Mouse (Mus musculus): ENCODE measurements around the gene Kcnn1. TPM values are rescaled to one million over a fixed set of nuclear protein-coding genes. Genes with fewer than 3 reads are reported as not detected.
A peak's percentile ranks its signal among the peaks of the same experiment; 100 is the strongest.

Gene Kcnn1
- polyA plus RNA-seq, 1 experiment: 3.2 TPM

DNA sequence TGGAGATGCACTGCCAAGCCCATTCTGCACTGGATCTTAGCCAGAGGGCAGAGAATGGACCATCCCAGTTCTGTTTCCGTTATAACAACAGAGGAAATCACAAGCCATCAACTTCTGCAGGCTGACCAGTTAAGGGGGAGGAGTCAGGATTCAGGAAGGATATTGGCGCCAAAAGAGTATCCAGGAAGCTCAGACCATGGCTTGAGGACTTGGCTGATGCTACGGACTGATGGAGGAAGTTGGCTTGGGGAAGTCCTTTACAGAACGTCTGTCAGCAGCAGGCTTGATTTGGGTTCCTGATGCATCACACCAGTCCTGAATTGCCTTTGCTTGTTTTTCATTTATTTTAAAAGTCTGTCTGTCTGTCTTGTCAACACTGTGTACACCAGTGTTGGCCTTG, 41.5 kb upstream of the Kcnn1 start:
- H3K79me3 ChIP-seq (ENCODE audit: low read depth): peaks cover 30% of the 10 kb centered on the region
- no peak overlapping the region for H3ac ChIP-seq (ENCODE audit: control insufficient read depth, insufficient read length, low read depth)
- no peaks in the 10 kb centered on the region for H3K36me3 ChIP-seq (ENCODE audit: control insufficient read depth, insufficient read depth)
- no peaks in the 10 kb centered on the region for H3K27me3 ChIP-seq (ENCODE audit: control insufficient read depth, insufficient read depth, insufficient read length)
- H3K4me3 ChIP-seq (ENCODE audit: insufficient read depth, poor library complexity, severe bottlenecking): no peak overlapping the region
- H3K79me2 ChIP-seq (ENCODE audit: control insufficient read depth, insufficient read depth): peaks cover 37% of the 10 kb centered on the region
- TF ChIP-seq FOSL1 (IDR thresholded peaks at IDR 0.05; ENCODE audit: insufficient read depth, low read length, poor library complexity, severe bottlenecking): no peak
- no peak for TF ChIP-seq USF1 (IDR thresholded peaks at IDR 0.05; ENCODE audit: low read depth)
- no peak for TF ChIP-seq MAX (IDR thresholded peaks at IDR 0.05)

DNA sequence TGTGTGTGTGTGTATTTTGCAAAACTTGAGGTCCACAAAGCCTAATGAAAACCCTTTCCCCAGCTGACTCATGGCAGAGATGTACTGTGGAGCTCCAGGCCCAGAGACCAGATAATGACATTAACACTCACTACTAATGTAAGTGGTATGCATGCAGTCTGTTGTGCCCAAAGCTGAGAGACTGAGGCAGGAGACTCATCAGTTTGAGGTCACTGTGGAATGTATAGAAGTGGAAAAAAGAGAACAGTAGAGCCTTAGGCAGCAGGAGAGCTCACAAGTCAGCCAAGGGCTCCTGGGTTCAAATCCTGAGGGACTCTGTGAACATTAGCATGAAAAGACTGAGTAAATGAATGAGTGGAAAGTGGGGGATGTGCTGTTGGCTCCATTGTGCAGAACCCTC, 40.5 kb upstream of the Kcnn1 start:
- Histone ChIP-seq H3K4me3 (ENCODE audit: insufficient read depth, poor library complexity, severe bottlenecking) (no peak overlapping the region), H3K36me3 (ENCODE audit: control insufficient read depth, insufficient read depth) (no peaks in the 10 kb centered on the region), H3K79me2 (ENCODE audit: control insufficient read depth, insufficient read depth) (peaks cover 28% of the 10 kb centered on the region), H3K27me3 (ENCODE audit: control insufficient read depth, insufficient read depth, insufficient read length) (no peaks in the 10 kb centered on the region), H3ac (ENCODE audit: control insufficient read depth, insufficient read length, low read depth) (no peak overlapping the region), H3K79me3 (ENCODE audit: low read depth) (peaks cover 21% of the 10 kb centered on the region)
- TF ChIP-seq FOSL1 (IDR thresholded peaks at IDR 0.05; ENCODE audit: insufficient read depth, low read length, poor library complexity, severe bottlenecking) (no peak), MYOD1 (IDR thresholded peaks at IDR 0.05; ENCODE audit: control insufficient read depth, insufficient read length, low read depth) (peak; percentile 14)

DNA sequence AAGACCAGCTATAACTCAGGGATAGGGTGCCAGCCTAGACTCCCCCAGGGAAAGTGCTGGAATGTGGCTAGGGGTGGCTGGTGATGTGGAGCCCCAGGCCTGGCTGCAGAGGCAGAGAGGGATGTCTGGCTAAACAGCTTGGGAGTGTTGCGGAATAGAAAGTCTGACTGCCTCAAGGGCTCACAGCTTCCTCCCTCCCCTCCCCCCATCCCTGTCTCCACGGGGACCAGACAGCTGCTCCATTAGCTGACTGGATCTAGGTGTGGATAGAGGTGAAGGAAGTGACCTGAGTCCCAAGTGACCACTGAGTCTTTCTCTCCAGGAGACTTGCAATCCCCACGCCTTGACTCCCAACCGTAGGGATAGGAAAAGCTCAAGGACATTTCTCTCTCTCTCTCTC, 40.1 kb upstream of the Kcnn1 start:
- no peaks in the 10 kb centered on the region for H3K27me3 ChIP-seq (ENCODE audit: control insufficient read depth, insufficient read depth, insufficient read length)
- peaks cover 23% of the 10 kb centered on the region for H3K79me2 ChIP-seq (ENCODE audit: control insufficient read depth, insufficient read depth)
- peak overlapping the region; percentile 42 for H3ac ChIP-seq (ENCODE audit: control insufficient read depth, insufficient read length, low read depth)
- TF ChIP-seq MYOD1 (IDR thresholded peaks at IDR 0.05; ENCODE audit: control insufficient read depth, insufficient read length, low read depth): peak; percentile 72
- TF ChIP-seq CEBPB (IDR thresholded peaks at IDR 0.05; ENCODE audit: low read depth): peak; percentile 60
- no peak for TF ChIP-seq CTCF (IDR thresholded peaks at IDR 0.05; ENCODE audit: control insufficient read depth, insufficient read depth, insufficient read length)
- no peak for TF ChIP-seq FOSL1 (IDR thresholded peaks at IDR 0.05; ENCODE audit: insufficient read depth, low read length, poor library complexity, severe bottlenecking)
- TF ChIP-seq MYOG (IDR thresholded peaks at IDR 0.05; ENCODE audit: control insufficient read depth, extremely low read depth, insufficient read length): no peak
- TF ChIP-seq MAX (IDR thresholded peaks at IDR 0.05): no peak
- no peak for TF ChIP-seq USF1 (IDR thresholded peaks at IDR 0.05; ENCODE audit: low read depth)
- no peaks in the 10 kb centered on the region for H3K36me3 ChIP-seq (ENCODE audit: control insufficient read depth, insufficient read depth)
- H3K79me3 ChIP-seq (ENCODE audit: low read depth): peaks cover 17% of the 10 kb centered on the region
- no peak overlapping the region for H3K4me3 ChIP-seq (ENCODE audit: insufficient read depth, poor library complexity, severe bottlenecking)

DNA sequence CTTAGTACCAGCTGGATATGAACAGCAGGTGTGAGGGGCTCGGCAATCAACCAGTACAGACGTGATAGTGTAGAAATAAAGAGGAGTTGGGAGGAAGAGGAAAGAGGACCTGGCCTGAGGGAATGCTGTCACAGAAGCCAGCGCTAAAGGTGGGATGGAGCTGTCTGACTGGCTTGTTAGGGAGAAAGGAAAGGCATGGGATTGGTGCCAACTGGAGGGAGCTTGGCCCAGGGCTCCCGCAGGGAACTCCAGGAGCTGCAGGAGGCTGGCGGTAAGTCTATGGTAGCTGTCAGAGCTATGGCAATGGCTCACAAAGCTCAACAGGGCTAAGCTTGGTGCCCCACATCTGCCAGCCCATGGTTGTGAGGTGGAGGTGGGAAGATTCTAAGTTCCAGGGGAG, 39.2 kb upstream of the Kcnn1 start:
- Histone ChIP-seq H3K4me3 (ENCODE audit: insufficient read depth, poor library complexity, severe bottlenecking) (no peak overlapping the region), H3K36me3 (ENCODE audit: control insufficient read depth, insufficient read depth) (no peaks in the 10 kb centered on the region), H3ac (ENCODE audit: control insufficient read depth, insufficient read length, low read depth) (no peak overlapping the region), H3K79me3 (ENCODE audit: low read depth) (peaks cover 8% of the 10 kb centered on the region), H3K27me3 (ENCODE audit: control insufficient read depth, insufficient read depth, insufficient read length) (no peaks in the 10 kb centered on the region), H3K79me2 (ENCODE audit: control insufficient read depth, insufficient read depth) (peaks cover 15% of the 10 kb centered on the region)
- no peak for TF ChIP-seq MYOD1 (IDR thresholded peaks at IDR 0.05; ENCODE audit: control insufficient read depth, insufficient read length, low read depth)
- no peak for TF ChIP-seq CEBPB (IDR thresholded peaks at IDR 0.05; ENCODE audit: low read depth)

DNA sequence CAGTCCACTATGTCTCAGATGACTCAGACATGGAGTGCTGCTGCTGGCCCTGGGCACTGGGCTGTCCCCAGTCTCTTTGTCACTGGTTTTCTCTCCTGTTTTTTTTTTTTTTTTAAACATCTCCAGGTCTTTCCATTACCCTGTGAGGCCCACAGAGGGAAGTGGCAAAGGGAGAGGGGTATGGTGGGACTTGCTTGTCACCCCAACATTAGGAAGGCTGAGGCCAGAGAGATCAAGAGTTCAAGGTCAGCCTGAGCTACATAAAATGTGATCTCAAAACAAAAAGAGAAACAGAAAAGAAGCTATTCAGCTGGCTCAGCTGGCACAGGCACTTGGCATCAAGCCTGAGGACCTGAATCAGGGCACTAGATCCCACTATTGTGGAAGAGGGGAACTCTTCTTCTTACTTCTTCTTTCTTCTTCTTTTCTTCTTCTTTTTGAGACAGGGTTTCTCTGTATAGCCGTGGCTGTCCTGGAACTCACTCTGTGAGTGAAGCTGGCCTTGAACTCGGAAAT, 37.9 kb upstream of the Kcnn1 start:
- H3K79me2 ChIP-seq (ENCODE audit: control insufficient read depth, insufficient read depth): peaks cover 15% of the 10 kb centered on the region
- no peak overlapping the region for H3K4me3 ChIP-seq (ENCODE audit: insufficient read depth, poor library complexity, severe bottlenecking)
- H3K79me3 ChIP-seq (ENCODE audit: low read depth): peaks cover 12% of the 10 kb centered on the region
- H3K36me3 ChIP-seq (ENCODE audit: control insufficient read depth, insufficient read depth): peaks cover 8% of the 10 kb centered on the region
- TF ChIP-seq MYOD1 (IDR thresholded peaks at IDR 0.05; ENCODE audit: control insufficient read depth, insufficient read length, low read depth) (no peak), MAX (IDR thresholded peaks at IDR 0.05) (no peak), CTCF (IDR thresholded peaks at IDR 0.05; ENCODE audit: control insufficient read depth, insufficient read depth, insufficient read length) (no peak), USF1 (IDR thresholded peaks at IDR 0.05; ENCODE audit: low read depth) (no peak)
- H3ac ChIP-seq (ENCODE audit: control insufficient read depth, insufficient read length, low read depth): no peak overlapping the region
- H3K27me3 ChIP-seq (ENCODE audit: control insufficient read depth, insufficient read depth, insufficient read length): no peaks in the 10 kb centered on the region

DNA sequence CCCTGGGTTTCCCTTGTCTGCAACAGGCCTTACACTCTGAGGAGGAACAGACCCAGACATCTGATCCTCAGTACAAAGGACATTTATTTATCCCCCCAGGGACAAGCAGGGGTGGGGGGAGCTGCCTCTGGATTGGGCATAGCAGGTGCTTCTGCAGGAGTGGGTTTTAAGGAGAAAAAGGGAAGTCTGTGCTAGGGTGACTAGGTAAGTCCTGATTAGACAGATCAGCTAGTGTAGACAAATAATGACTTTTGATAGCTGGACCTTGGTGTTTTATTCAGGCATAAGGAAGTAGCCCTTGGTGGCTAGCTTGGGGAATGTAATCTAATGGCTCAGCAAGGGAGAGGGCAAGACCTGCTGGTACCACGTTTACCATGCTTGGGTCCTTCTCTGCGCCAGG, 36.2 kb upstream of the Kcnn1 start:
- H3K79me2 ChIP-seq (ENCODE audit: control insufficient read depth, insufficient read depth): peaks cover 27% of the 10 kb centered on the region
- no peak for TF ChIP-seq MYOG (IDR thresholded peaks at IDR 0.05; ENCODE audit: control insufficient read depth, extremely low read depth, insufficient read length)
- TF ChIP-seq FOSL1 (IDR thresholded peaks at IDR 0.05; ENCODE audit: insufficient read depth, low read length, poor library complexity, severe bottlenecking): no peak
- no peak for TF ChIP-seq MAX (IDR thresholded peaks at IDR 0.05)
- no peak for TF ChIP-seq USF1 (IDR thresholded peaks at IDR 0.05; ENCODE audit: low read depth)
- TF ChIP-seq CTCF (IDR thresholded peaks at IDR 0.05; ENCODE audit: control insufficient read depth, insufficient read depth, insufficient read length): no peak
- no peak for TF ChIP-seq MYOD1 (IDR thresholded peaks at IDR 0.05; ENCODE audit: control insufficient read depth, insufficient read length, low read depth)
- no peak overlapping the region for H3ac ChIP-seq (ENCODE audit: control insufficient read depth, insufficient read length, low read depth)
- no peaks in the 10 kb centered on the region for H3K27me3 ChIP-seq (ENCODE audit: control insufficient read depth, insufficient read depth, insufficient read length)
- peaks cover 25% of the 10 kb centered on the region for H3K36me3 ChIP-seq (ENCODE audit: control insufficient read depth, insufficient read depth)
- peaks cover 13% of the 10 kb centered on the region for H3K79me3 ChIP-seq (ENCODE audit: low read depth)
- H3K4me3 ChIP-seq (ENCODE audit: insufficient read depth, poor library complexity, severe bottlenecking): no peak overlapping the region
